Mouse (Mus musculus) kidney, adult 8-10 months (tissue): ENCODE data around the gene Ing1.
A peak's percentile ranks its signal among the peaks of the same experiment; 100 is the strongest.
"Not testable (repeated sequence)": the region's sequence is repeated elsewhere in the genome, so short reads cannot be mapped to it uniquely, and the experiment has no call there.

ENCODE experiments used
- DNase-seq, 2 experiments: peaks; one replicate each; pipeline ENCODE4 v3.0.0; 2022

Gene Ing1

DNA sequence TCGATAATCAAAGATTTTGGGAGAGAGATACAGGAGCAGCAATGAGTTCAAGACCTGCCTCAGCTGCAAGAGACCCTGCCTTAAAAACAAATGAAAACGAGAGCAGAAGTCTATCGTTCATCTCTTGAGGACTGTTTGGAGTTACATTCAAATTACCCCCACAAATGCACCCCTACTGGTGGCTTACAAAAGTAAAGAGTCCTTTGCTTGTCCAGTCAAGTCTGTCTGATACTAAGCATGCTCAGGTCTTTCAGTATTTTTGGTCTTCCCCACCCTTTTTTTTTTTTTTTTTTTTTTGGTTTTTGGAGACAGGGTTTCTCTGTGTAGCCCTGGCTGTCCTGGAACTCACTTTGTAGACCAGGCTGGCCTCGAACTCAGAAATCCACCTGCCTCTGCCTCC lies 3.9 kb upstream of the Ing1 start:
- DNase-seq: not testable (repeated sequence)

DNA sequence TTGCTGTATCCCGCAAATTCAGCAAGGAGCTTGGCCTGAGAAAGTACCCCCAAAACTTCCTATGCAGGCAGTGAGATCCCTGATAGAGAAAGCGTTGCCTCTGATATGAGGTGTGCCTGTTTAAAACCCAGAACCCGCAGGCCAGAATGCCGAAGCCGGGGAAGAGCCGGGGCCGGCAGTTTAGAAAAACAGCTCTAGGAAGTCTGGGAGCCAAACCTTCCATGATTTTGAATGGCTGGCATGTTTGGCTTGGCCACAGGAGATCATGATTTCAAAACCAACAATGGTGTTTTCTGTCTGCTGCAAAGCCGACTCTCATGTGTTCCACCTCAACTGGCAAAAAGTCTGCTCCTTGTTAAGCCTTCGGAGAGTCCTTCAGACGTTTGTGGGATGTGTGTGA lies 3.0 kb upstream of the Ing1 start:
- DNase-seq: no peak

DNA sequence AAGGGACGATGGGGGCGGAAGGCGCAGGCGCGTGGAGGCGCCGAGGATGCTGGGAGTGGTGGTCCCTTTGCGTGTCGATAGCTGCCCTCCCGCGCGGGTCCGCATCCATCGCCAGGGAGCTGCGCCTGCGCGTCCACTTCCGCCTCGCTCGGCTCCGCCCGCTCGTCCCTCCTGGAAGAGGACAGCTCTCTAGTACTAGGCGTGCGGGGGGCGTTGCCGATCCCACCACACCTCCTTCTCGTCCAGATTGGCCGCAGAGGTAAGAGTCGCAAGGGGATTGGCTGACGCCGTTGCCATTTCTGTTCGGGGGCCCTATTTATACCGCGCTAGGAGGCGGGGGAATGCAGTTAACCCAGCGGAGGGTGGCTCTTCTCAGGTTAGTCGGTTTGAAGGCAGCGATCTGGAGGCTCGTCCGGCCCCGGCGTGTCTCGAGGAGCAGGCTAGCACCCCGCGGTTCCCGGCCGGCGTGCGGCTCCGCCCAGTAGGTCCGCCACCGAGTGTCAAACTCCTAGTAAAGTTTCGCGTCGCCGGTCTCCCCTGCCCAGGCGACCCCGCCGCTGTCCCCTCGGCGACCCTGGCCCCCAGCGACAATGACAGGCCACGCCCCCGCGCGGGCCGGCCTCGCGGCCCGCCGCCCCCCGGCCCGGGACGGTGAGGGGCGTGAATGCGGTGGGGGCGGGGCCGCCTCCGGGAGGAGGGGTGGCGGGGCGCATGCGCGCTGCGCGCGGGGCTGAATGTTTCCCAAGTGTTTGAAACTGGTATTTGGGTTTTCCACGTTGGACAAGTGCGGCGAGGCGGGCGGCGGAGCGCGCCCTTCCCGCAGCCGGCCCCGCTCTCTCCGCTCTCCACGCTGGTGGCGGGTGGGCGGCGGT lies 585 bp downstream of the Ing1 start:
- peak; percentile 99 to 100 for DNase-seq

DNA sequence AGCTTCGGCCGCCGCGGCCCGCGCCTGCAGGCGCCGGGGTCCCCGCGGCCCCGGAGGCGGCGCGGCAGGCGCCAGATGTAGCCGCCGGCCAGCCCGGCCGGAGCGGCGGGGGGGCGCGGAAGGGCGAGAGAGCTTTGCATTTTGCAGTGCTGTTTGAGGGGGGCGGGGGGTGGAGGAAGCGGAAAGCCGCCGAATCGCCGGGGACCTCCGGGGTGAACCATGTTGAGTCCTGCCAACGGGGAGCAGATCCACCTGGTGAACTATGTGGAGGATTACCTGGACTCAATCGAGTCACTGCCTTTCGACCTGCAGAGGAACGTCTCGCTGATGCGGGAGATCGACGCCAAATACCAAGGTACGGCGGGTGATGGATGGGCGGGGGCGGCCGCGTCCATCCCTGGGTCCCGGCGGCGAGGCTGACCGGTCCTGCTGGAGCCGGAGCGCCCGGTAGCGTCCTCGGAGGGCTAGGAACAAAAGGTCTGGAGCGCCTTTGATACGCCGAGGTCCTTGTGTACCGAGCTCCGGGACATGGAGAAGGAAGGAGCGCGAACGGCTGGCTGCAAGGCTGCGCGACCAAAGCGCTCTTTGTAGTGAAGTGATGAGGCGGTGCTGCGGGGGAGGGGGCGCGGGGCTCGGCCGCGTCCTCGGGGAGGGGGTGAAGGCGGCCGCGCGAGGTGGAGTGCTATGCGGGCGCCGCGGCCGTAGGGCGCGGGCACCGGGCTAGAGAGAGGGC lies 1.5 kb downstream of the Ing1 start:
- peak in 1 of 2 experiments; percentile 35 for DNase-seq

DNA sequence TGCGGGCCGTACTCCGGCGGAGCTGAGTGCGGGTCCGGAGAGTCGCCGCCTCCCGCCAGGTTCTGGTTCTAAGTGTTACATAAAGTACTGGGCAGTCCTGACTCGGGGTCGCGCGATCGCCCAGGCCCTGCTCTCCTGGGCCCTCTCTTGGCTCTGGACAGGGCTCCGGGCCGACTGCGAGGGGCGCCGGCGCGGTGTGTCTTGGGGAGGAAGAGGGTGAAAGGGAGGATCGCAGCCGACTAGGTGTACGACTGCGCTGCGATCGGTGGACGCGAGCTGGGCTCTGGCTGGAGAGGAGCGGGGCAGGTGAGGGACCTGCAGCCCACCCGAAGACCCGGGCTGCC lies 2.0 kb downstream of the Ing1 start:
- DNase-seq: peak in 1 of 2 experiments; percentile 54

DNA sequence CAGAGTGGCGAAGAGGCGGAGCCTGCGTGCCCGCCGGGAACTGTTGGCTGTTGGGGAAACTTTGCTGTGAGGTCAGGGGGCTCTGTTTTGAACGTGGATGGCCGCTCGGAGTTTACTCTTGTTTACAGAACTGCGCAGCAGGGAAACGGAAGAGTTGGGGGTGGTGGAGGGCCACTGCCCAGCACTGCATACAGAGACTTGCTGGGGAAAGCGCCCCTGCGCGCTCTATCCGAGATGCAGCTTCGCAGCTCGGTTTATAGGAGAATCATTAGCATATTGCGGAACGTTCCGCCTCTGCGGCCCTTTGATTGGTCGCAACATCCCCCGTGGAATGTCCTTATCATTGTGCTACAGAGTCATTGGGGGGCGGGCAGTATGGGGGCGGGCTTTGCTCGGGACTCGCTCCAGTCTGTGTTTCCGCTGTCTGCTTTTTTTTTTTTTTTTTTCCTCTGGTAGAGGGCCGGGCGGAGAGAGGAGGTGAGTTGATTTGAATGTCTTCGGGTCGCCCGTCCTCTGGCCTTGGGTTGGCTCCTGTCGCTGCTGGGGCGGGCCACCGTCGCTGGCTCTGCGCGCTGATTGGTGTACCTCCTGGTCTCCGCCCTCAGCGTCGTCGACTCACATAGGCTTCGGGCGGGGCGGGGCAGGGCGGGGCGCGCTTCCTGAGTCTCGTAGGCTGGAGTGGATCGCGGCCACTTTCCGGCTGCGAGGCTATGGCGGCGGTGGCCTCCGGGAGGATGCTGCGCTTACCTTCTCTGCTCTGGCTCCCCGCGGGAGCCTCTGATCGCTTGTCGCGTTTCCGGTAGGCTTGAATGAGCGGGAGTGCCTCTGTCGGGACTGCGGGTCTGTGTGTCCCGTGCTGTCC lies 2.6 kb downstream of the Ing1 start:
- peak; percentile 97 to 98 for DNase-seq

DNA sequence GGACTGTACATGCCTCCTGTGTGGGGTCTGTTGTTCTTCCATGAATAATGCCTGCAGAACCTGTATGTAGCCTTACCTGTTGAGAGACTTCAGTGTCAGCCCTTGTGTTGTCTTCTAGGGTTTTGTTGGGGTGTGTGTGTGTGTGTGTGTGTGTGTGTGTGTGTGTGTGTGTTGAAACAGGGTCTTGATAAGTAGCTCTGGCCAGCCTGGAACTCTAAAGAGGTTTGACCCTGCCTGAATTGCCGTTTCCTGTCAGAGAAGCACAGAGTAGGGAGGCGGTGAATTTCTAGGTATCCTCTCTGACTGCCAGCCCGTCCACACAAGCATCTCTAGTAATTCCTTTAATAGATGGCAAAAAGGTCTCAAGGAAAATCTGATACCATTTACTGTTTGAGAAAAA lies 4.1 kb downstream of the Ing1 start:
- no peak for DNase-seq

DNA sequence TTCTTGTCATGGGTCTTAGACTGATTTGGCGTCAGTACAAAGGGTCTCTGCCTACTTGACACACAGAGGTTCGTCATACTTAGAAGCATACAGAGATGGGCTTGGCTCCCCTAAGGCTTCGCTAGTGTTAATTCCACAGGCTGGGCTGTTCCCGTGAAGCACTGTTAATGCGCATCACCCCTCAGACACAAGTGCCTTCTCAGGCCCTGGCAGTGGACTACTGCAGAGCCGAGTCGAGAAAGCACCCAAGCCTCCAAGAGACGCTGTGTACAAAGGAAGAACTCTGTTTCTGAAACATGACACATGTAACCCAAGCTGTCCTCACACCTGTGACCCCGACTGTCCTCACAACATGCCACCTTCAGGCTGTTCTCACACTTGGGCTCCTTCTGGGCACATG lies 4.8 kb downstream of the Ing1 start:
- DNase-seq: no peak

DNA sequence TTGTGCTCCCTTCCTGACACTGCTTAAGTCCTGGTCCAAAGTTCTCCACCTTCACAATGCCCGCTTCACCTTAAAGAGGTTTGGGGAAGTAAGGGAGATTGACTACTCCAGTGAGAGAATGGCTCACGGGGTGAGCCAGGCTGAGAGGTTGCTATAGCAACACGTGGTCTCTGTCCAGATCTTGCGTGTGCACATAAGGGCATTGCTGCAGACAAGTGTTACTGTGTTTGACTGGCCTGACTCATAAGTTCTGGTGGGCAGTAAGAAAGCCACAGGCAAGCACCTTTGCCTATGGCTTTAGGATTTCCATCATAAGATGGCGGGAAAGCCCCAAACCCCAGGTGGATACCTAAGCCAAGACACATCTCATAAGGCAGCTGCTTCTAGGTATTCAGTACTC lies 8.9 kb downstream of the Ing1 start:
- no peak for DNase-seq

DNA sequence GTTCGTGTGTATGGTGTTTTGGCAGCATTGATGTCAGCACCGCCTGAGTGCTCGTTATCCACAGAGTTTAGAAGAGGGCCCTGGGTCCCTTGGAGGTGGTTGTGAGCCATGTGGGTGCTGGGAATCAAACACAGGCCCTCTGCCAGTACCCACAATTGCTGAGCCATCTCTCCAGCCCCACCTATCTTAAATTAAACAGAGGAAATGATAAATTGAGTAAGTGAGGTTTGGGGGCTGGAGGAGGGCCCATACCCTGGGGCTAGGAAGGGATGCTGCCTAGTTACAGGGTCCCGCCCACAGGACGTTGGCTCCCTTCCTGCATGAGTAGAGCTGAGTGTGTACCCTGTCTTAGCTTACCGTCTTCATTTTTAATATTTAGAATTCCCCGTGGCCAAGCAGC lies 9.3 kb downstream of the Ing1 start:
- DNase-seq: no peak

DNA sequence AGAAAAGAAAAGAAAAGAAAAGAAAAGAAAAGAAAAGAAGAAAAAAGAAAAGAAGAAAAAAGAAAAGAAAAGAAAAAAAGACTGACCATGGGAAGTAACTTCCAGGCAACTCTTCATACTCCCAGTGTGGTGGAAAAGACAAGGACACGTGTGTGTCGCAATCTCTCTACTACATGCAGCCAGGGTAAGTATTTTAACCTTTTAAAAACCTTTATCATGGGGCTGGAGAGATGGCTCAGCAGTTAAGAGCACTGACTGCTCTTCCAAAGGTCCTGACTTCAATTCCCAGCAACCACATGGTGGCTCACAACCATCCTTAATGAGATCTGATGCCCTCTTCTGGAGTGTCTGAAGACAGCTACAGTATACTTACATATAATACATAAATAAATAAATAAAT lies 12.8 kb downstream of the Ing1 start:
- DNase-seq: not testable (repeated sequence)

DNA sequence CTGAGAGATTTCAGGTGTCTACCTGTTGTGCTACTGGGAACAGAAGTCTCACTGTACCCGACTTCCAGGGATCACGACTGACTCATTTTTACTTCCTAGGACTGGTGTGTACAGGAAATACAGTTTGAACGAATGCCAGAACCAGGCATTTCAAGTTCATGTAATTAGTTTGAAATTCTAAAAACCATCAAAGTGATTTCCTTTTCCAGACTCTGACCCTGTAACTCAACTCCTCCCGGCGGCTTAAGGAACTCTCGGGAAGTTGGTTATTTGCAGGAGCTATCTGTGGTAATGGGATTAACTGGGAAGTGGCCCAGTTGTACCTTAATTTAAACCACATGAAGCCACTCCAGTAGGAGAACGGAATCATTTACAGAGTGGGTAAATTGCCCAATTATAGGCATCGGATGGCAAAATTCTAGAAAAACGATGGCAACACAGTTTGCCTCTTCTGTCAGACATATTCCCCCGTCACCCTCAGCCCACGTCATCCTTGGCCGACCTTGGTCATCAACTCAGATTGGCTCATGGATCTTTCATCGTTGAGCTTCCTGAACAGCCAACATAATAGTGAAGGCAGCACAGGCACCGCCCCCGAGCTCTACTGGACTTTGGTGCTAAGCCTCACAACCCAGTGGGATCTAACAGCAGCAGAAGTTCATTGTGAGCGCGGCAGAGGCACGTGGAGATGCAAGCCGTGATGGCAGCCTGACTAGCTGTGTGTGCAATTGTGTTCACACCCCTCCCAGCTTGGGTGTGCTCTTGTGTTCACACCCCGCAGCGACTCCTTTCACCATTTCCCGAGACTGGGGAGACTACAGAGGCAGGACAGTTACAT lies 14.1 kb downstream of the Ing1 start:
- DNase-seq: no peak

DNA sequence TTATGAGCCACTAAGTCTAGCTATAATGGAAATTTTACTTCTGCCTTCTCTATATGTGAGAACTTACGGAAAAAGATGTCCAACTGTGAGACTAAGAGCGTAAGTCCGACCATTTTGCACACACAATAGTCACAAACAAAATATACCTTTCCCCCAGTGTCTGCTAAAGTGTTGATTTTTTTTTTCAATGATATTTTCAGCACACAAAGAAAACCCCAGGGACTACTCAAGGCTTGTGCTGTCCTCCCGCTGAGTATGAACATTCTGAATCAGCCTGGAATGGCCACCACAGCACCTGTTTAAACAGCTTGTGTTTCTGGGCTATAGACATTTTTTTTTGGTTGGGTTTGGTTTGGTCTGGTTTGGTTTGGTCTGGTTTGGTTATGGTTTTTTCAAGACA lies 15.4 kb downstream of the Ing1 start:
- DNase-seq: no peak

DNA sequence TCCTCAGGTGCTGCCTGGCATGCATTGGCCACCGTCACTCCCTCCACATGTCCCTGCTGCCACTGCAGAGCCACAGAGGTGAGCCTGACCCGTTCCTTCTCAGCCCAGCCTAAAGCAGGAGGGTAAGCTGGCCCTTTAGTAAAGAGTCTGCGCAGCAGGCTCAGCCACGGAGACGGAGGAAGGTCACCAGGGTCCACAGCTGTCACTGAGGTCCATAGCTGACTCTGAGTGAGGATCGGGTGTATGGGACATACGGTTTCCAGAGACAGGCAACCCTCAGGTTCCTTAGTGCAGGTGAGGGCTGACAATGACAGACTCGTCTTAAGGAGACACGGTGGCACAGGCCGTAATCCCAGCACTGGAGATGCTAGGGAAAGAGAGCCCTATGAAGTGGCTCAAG lies 16.6 kb downstream of the Ing1 start:
- DNase-seq: no peak

DNA sequence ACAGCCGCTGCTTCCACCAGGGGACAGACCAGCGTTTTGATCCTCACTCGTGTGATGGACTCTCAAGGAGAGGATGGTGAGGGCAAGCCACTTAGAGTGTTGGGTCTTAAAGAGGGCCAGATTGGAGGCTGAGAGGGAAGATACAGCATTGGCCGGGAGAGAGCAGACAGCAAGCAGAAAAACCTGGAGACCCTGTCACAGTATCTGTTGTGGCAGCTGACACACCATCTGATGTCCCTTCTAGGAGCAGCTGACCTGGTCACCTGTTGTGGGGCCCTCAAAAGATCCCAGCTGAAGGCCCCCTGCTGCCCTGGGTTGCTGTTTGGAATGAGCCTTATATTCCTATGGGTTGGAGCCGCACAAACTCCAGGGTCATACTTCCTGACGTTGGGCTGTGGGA lies 17.1 kb downstream of the Ing1 start:
- DNase-seq: no peak

DNA sequence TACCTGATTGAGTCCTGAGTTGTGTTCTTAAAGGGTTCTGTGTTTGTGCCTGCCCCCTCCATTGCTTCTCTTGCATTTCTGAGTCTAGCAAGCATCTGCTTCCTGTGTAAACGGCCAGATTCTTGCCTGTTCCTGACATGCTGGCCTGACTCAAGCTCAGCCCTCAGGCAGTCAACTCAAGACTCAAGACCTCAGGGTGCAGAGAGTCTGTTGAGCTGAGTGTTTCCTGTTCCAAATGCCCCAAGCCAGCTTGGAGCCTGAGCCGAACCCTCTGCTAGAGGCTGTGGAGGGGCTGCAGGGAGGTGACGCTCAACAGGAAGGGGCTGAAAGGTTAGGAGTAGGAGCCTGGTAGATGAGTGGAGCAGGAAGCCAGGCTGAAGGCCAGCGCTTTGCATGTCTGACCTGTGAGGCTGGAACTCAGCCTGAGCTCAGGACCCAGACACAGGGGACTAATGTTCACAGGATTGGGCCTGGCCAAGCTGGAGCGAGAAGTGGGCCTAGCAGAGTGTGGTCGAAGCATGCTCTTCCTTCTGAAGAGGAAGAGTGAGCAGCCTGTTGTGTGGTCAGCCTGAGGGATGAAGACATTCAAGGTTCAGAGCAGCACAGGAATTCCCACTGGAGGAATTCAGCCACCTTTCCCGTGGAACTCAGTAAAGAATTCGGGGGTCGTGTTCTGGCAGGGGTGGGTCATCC lies 19.7 kb downstream of the Ing1 start:
- no peak for DNase-seq

DNA sequence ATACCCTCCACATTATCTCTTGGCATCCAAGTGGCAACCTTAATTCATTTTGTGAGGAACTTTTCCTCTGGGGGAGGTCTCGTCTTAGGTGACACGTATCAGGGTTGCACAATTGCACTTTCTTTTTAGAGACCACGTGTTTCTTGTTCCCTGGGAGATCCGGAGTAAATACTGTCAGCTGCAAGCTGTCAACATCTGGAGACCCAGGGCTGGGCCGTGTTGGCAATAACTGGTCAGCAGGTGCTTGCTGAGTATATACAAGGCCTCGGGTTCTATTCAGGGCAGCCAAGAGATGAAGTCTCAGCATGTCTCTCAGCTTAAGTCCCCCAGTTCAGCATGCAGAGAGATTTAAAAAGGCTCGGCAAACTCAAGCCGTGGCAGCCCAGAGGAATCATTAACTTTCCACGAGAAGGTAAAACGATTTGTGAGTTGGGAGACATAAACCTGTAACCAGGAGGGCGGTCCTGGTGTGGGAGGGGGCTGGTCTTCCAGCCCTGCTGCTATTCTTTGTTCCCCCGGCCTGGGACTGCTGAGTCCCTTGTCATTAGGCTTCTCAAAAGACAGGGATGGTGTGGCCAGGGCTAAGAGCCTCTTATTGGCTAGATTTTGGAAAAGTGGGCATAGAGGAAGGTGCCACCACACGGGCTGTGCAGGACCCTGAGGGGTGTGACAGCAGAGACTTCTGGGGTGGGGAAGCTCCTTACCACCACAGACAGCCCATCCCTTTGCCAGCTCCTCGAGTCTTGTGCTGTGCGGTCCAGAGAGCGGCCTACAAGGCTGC lies 20.4 kb downstream of the Ing1 start:
- DNase-seq: no peak

DNA sequence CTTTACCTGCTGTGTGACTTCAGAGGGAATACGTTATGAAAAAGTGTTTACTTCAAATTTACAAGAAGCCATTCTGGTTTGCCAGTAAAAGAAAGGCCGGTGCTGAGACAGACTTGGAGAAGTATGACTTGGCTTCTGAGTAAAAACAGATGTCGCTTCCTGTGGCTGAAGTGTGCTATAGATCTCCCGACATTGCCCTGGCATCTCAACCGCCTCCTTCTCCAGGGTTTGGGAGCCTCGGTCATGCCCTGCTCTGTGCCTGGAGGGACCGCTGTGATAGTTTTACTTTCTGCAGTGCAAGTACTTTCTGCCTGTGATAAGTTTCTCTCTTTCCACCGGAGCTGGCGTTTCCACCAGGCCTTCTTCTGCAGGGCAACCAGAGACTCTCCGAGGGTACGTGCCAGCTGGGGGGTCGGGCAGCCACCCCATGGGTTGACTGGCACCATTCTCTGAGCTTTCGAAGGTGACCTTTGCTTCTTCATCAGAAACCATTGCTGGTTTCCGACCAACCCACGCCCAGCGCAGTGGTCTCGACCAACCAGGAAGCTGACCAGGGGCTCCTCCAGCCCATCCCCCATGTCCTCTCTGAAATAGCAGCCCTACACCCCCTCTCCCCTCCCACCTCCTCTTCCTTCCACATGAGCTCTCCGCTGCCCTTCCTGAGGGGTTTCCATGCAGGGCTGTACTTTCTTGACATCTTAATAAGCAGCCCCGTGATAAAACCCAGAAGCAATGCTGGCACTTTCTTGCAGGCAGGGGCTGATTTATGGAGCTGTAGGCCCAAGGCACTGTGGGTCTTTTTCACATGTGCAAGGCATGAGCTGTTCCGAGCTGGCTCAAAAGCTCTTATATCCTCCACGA lies 30.4 kb downstream of the Ing1 start:
- DNase-seq: no peak

DNA sequence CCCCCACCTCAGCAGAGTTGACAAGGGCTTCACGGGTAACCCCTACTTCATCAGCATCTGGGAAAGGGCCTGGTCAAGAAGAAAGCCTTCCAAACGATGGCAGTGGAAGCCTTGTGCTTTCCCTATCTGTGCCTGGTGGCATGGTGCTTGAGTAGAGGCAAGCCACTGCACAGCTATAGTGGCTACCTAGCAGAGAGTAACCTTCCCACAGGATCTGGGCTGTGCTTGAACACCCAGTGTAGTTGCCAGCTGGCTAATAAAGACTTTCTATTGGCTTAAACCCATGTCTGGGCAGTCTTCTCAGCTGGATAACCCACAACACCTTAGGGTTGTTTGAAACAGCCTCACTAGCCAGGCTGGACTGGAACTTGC lies 31.0 kb downstream of the Ing1 start:
- no peak for DNase-seq

DNA sequence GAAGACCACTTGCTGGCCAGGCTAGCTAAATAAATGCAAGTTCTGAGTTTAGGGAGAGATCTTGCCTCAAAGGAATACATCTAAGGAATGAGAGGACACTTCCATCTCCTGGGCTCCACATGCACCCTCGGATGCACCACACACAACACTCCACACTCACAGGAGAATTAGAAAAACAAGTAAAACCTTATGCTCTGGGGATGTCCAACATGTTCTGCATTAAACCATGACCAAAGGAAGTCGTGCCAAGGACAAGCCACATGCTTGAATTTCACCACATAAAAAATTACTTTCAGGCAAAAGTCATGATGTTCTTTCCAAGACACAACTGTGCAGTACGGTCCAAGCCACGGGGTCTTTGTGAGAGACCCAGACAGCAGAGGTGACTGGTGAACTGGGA lies 36.5 kb downstream of the Ing1 start:
- no peak for DNase-seq
